Mouse (Mus musculus): ENCODE results near the gene C130050O18Rik. TPM values are rescaled to one million over a fixed set of nuclear protein-coding genes. Genes with fewer than 3 reads are reported as not detected.

Gene C130050O18Rik
- polyA plus RNA-seq, 1 experiment from 2014 or later = 4.6 TPM

- H3K27ac ChIP-seq (replicated peaks) = no peak overlapping the region
- H3K4me1 ChIP-seq = peaks cover 14% of the 10 kb centered on the region
- H3K4me2 ChIP-seq (replicated peaks) = no peak overlapping the region
- ATAC-seq (ENCODE audit: insufficient number of reproducible peaks, low FRiP score, low TSS enrichment, low read depth) = no peak
- no peak overlapping the region; the same call in 1 of the 2 replicates for H3K9ac ChIP-seq
- no peak overlapping the region for H3K4me3 ChIP-seq (replicated peaks)
- no peaks in the 10 kb centered on the region for H3K27me3 ChIP-seq
- no peaks in the 10 kb centered on the region for H3K9me3 ChIP-seq (replicated peaks)
- H3K36me3 ChIP-seq = no peaks in the 10 kb centered on the region
- WGBS = 77% methylated on average over 6 of the region's 6 CpGs
Measured at GRCm38 (mm10) chr5:139448025-139448424, 42.9 kb downstream of the C130050O18Rik start.

GRCm38 (mm10) chr5:139449161-139449791, 44.2 kb downstream of the C130050O18Rik start:
- no peaks in the 10 kb centered on the region for H3K9me3 ChIP-seq (replicated peaks)
- H3K36me3 ChIP-seq = no peaks in the 10 kb centered on the region
- H3K4me2 ChIP-seq (replicated peaks) = no peak overlapping the region
- ATAC-seq (ENCODE audit: insufficient number of reproducible peaks, low FRiP score, low TSS enrichment, low read depth) = no peak
- WGBS = 47% methylated on average over 5 of the region's 5 CpGs
- no peak overlapping the region for H3K9ac ChIP-seq
- H3K27ac ChIP-seq (replicated peaks) = 0 out of 2 replicates have a peak overlapping the region, but pooled peaks have one; percentile 39
- H3K4me3 ChIP-seq (replicated peaks) = no peak overlapping the region
- H3K4me1 ChIP-seq = peaks cover 12% of the 10 kb centered on the region
- H3K27me3 ChIP-seq = no peaks in the 10 kb centered on the region

- no peak overlapping the region for H3K9ac ChIP-seq
- H3K4me3 ChIP-seq (replicated peaks) = no peak overlapping the region
- ATAC-seq (ENCODE audit: insufficient number of reproducible peaks, low FRiP score, low TSS enrichment, low read depth) = no peak
- no peaks in the 10 kb centered on the region for H3K9me3 ChIP-seq (replicated peaks)
- no peak overlapping the region for H3K4me2 ChIP-seq (replicated peaks)
- no peaks in the 10 kb centered on the region for H3K36me3 ChIP-seq
- peaks cover 12% of the 10 kb centered on the region for H3K4me1 ChIP-seq
- H3K27ac ChIP-seq (replicated peaks) = 0 out of 2 replicates have a peak overlapping the region, but pooled peaks have one; percentile 39
- WGBS = 43% methylated on average over 4 of the region's 4 CpGs
- no peaks in the 10 kb centered on the region for H3K27me3 ChIP-seq
Measured at GRCm38 (mm10) chr5:139449926-139450325, 44.8 kb downstream of the C130050O18Rik start.

DNA sequence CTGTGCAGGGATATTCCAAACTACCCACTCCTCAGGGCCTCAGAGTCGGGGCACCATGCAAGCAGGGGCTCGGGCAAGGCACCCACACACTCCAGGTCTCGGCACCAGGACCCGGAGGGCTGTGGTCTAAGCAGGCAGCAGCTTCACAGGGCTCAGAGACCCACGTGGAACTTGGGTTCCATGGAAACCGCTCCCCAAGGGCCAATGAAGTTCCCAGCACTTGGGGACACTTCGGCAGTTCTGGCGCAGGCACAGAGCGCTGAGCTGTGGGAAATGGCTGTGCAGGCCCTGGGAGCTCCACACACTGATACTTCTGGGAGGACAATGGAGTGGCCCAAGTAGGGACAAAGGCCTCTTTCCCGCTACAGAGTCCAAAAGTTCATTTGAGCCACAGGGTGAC, 48.0 kb downstream of the C130050O18Rik start:
- no peak overlapping the region for H3K4me3 ChIP-seq (replicated peaks)
- no peak for ATAC-seq (ENCODE audit: insufficient number of reproducible peaks, low FRiP score, low TSS enrichment, low read depth)
- no peak overlapping the region for H3K27ac ChIP-seq (replicated peaks)
- no peak overlapping the region for H3K4me2 ChIP-seq (replicated peaks)
- peaks cover 12% of the 10 kb centered on the region for H3K4me1 ChIP-seq
- no peaks in the 10 kb centered on the region for H3K9me3 ChIP-seq (replicated peaks)
- WGBS = 93% methylated on average over 10 of the region's 10 CpGs
- H3K36me3 ChIP-seq = no peaks in the 10 kb centered on the region
- no peaks in the 10 kb centered on the region for H3K27me3 ChIP-seq
- no peak overlapping the region for H3K9ac ChIP-seq

DNA sequence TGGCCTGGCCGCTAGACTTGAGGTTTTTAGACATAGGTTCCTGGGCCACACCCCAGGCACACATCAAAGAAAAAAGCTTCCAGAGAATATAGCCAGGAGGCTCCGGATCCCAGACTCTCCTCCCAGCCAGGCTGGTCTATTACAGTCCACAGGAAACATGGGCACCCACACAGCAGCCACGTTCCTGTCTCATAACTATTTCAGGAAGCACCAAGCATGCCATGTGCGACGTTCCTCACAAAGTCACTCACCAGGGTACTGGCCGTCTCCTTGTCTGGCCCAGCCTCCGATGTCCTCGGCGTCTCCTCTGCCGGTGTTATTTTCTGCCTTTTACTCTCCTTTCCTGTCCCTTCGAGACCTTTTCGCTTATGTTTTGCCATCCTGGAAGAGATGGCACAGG, 50.1 kb downstream of the C130050O18Rik start:
- no peak overlapping the region for H3K4me2 ChIP-seq (replicated peaks)
- H3K9ac ChIP-seq = no peak overlapping the region
- WGBS = 86% methylated on average over 12 of the region's 12 CpGs
- H3K27me3 ChIP-seq = no peaks in the 10 kb centered on the region
- H3K27ac ChIP-seq (replicated peaks) = no peak overlapping the region
- no peak for ATAC-seq (ENCODE audit: insufficient number of reproducible peaks, low FRiP score, low TSS enrichment, low read depth)
- H3K4me3 ChIP-seq (replicated peaks) = no peak overlapping the region
- no peaks in the 10 kb centered on the region for H3K9me3 ChIP-seq (replicated peaks)
- H3K4me1 ChIP-seq = peaks cover 11% of the 10 kb centered on the region
- H3K36me3 ChIP-seq = no peaks in the 10 kb centered on the region

DNA sequence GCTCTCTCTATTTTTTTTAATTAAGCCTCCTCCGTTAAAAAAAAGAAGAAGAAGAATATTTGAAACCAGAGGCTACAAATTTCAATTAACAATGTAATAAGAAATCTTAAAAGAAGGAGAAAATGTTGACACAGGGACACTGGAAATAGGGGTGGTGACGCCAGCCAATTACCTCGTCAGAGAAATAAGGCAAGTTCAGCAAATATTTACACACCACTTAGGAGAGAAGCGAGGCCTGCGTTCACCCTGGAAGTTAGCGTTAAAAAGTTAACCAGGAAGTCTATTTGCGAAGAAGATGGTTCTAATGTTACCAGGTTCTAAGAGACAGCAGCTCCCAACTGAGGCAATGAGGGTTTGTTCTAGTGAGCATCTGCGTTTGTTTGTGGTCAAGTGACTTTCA, 52.2 kb downstream of the C130050O18Rik start:
- Histone ChIP-seq H3K36me3 (no peaks in the 10 kb centered on the region), H3K4me2 (replicated peaks) (no peak overlapping the region), H3K4me1 (peaks cover 17% of the 10 kb centered on the region), H3K4me3 (replicated peaks) (no peak overlapping the region), H3K27ac (replicated peaks) (no peak overlapping the region), H3K27me3 (no peaks in the 10 kb centered on the region), H3K9me3 (replicated peaks) (no peaks in the 10 kb centered on the region), H3K9ac (no peak overlapping the region)
- WGBS = 77% methylated on average over 8 of the region's 8 CpGs
- no peak for ATAC-seq (ENCODE audit: insufficient number of reproducible peaks, low FRiP score, low TSS enrichment, low read depth)

GRCm38 (mm10) chr5:139459938-139460337, 54.9 kb downstream of the C130050O18Rik start:
- H3K9me3 ChIP-seq (replicated peaks) = no peaks in the 10 kb centered on the region
- no peak overlapping the region for H3K27ac ChIP-seq (replicated peaks)
- no peak; the same call in 1 of the 2 replicates for ATAC-seq (ENCODE audit: insufficient number of reproducible peaks, low FRiP score, low TSS enrichment, low read depth)
- H3K4me3 ChIP-seq (replicated peaks) = peak overlapping the region; percentile 70
- H3K4me1 ChIP-seq = peaks cover 17% of the 10 kb centered on the region
- H3K36me3 ChIP-seq = no peaks in the 10 kb centered on the region
- peak overlapping the region; percentile 68 for H3K4me2 ChIP-seq (replicated peaks)
- no peaks in the 10 kb centered on the region for H3K27me3 ChIP-seq
- WGBS = 9% methylated on average over 10 of the region's 10 CpGs
- peak overlapping the region; percentile 37; the same call in 1 of the 2 replicates for H3K9ac ChIP-seq

- peak within 1 kb of the TSS; percentile 70 for H3K4me3 ChIP-seq (replicated peaks)
- peaks cover 17% of the 10 kb centered on the region for H3K4me1 ChIP-seq
- H3K27ac ChIP-seq (replicated peaks) = no peak within 1 kb of the TSS
- peak; percentile 97 for ATAC-seq (ENCODE audit: insufficient number of reproducible peaks, low FRiP score, low TSS enrichment, low read depth)
- no peaks in the 10 kb centered on the region for H3K36me3 ChIP-seq
- H3K9ac ChIP-seq = peak within 1 kb of the TSS; percentile 37
- no peaks in the 10 kb centered on the region for H3K27me3 ChIP-seq
- H3K9me3 ChIP-seq (replicated peaks) = no peaks in the 10 kb centered on the region
- 3% methylated on average over 42 of the region's 42 CpGs for WGBS
- peak within 1 kb of the TSS; percentile 68 for H3K4me2 ChIP-seq (replicated peaks)
Measured at GRCm38 (mm10) chr5:139460384-139461067, 55.4 kb downstream of the C130050O18Rik start, which contains the start of gene 3110082I17Rik. 3110082I17Rik (minus strand) TSS chr5:139460527.

GRCm38 (mm10) chr5:139464874-139465273, 59.8 kb downstream of the C130050O18Rik start:
- WGBS = 60% methylated on average over 4 of the region's 4 CpGs
- no peak overlapping the region for H3K9ac ChIP-seq
- no peak for ATAC-seq (ENCODE audit: insufficient number of reproducible peaks, low FRiP score, low TSS enrichment, low read depth)

More at GRCm38 (mm10) chr5:139464874-139465273, 59.8 kb downstream of the C130050O18Rik start:
- Histone ChIP-seq H3K4me1 (peaks cover 8% of the 10 kb centered on the region), H3K36me3 (no peaks in the 10 kb centered on the region), H3K9me3 (replicated peaks) (no peaks in the 10 kb centered on the region), H3K27me3 (no peaks in the 10 kb centered on the region), H3K27ac (replicated peaks) (no peak overlapping the region), H3K4me3 (replicated peaks) (no peak overlapping the region), H3K4me2 (replicated peaks) (no peak overlapping the region)

Data from embryonic facial prominence, embryonic 15.5 days (tissue).